Mouse (Mus musculus) embryonic facial prominence, embryonic 13.5 days (tissue): ENCODE measurements around the gene Prr22. TPM values are rescaled to one million over a fixed set of nuclear protein-coding genes. Genes with fewer than 3 reads are reported as not detected.

Experiments used
- ATAC-seq: fragments of 200-750 bp; cut with Nextera tagmentation; 2 replicates; pipeline ENCODE4 v1.8.0; 2017; ENCODE audit warnings: low read depth; ENCODE audit not compliant: insufficient number of reproducible peaks, insufficient read depth, low FRiP score, low TSS enrichment
- H3K27ac ChIP-seq: fragments of 300-500 bp; sonication (generic); 2 replicates; pipeline ENCODE4 v1.5.1; 2015; ENCODE audit warnings: moderate library complexity, mild to moderate bottlenecking, inconsistent platforms
- H3K27me3 ChIP-seq: fragments of 300-500 bp; sonication (generic); 2 replicates; pipeline ENCODE4 v1.6.1; 2015; ENCODE audit warnings: mild to moderate bottlenecking, inconsistent platforms
- H3K36me3 ChIP-seq: fragments of 300-500 bp; sonication (generic); 2 replicates; pipeline ENCODE4 v1.6.1; 2015; ENCODE audit warnings: mild to moderate bottlenecking, inconsistent platforms
- H3K4me1 ChIP-seq: fragments of 300-500 bp; sonication (generic); 2 replicates; pipeline ENCODE4 v1.6.1; 2015; ENCODE audit warnings: inconsistent platforms
- H3K4me2 ChIP-seq: fragments of 300-500 bp; sonication (generic); 2 replicates; pipeline ENCODE4 v1.6.1; 2015; ENCODE audit warnings: moderate library complexity, mild to moderate bottlenecking, inconsistent platforms
- H3K4me3 ChIP-seq: fragments of 300-500 bp; sonication (generic); 2 replicates; pipeline ENCODE4 v1.5.1; 2015; ENCODE audit warnings: mild to moderate bottlenecking, inconsistent platforms
- H3K9ac ChIP-seq: fragments of 300-500 bp; sonication (generic); 2 replicates; pipeline ENCODE4 v1.6.1; 2015; ENCODE audit warnings: mild to moderate bottlenecking, inconsistent platforms
- H3K9me3 ChIP-seq: fragments of 300-500 bp; sonication (generic); 2 replicates; pipeline ENCODE4 v1.6.1; 2016; ENCODE audit warnings: inconsistent platforms
- WGBS: fragments of 180-500 bp; shearing (Covaris S2); methylation state at CpG from one replicate; pipeline ENCODE4 v1.1.7; 2015; ENCODE audit warnings: mixed read lengths; 5-methylcytosine and 5-hydroxymethylcytosine counted together
- polyA plus RNA-seq: library from polyadenylated mRNA; unstranded; fragments of >200 nt; fragmentation: Nextera tagmentation; extraction: Ambion mirVana; gene quantifications from 2 replicates; pipeline ENCODE4 v1.2.1, GENCODE M21; 2015

Prr22 gene
- polyA plus RNA-seq, 1 experiment from 2014 or later, result 1.7 TPM

DNA sequence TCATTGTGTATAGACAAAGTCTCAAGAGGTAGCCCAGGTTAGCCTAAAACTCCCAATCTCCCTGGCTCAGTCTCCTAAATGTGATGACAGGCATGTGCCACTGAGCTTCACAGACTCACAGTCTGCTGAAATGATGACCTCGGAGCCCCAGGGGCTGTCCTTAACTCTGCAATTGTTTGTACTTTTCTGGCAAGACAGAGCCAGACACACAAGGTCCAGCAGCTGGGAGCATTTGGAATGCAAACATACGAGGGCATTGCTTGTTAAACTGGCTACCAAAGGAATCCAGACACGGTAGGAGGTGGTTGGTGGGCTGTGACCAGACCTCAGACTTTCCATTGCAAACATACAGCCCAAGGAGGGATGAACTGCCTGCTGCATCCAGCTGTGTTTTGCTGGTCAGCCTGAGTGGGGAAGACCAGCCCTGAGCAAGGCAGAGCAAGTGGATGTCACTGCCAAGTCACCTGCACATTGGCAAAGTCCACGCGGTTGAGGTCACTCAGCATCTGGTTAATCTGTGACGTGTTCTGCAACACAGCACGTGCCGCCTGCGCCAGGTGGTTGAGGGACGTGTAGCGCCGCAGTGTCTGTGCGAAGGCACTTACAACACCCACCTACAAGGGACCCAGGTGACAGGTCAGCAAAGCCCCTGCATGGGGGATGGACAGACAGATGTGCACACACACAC is 10.4 kb downstream of the Prr22 start:
- no peak overlapping the region for H3K4me2 ChIP-seq
- no peak overlapping the region for H3K9ac ChIP-seq
- no peaks in the 10 kb centered on the region for H3K27me3 ChIP-seq
- H3K4me1 ChIP-seq, result no peaks in the 10 kb centered on the region
- H3K4me3 ChIP-seq, result no peak overlapping the region
- 86% methylated on average over 13 of the region's 13 CpGs for WGBS
- peaks cover 8% of the 10 kb centered on the region; the same call in 1 of the 2 replicates for H3K9me3 ChIP-seq
- no peak overlapping the region for H3K27ac ChIP-seq
- ATAC-seq, result no peak
- peaks cover 23% of the 10 kb centered on the region for H3K36me3 ChIP-seq

DNA sequence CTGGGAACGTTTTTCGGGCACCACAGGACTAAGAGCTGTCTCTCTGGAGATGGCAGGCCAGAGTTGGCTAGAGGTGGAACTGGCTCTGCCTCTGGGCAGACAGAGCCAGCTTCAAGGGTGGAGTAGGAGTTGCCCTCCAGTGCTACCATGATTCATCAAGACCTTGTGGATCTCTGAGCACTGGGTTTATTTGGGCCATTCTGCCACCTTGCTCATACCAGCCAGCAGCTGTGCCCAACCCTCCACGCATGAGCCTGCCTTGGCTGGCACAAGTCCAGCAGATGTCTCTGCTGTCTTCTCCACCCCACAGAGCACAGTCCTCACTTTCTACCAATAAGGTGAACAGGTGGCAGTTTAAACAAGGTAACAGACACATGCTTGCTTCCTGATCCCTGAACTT is 18.8 kb downstream of the Prr22 start:
- H3K4me1 ChIP-seq, result no peaks in the 10 kb centered on the region
- H3K9ac ChIP-seq, result no peak overlapping the region
- H3K4me2 ChIP-seq, result no peak overlapping the region
- no peaks in the 10 kb centered on the region for H3K9me3 ChIP-seq
- no peaks in the 10 kb centered on the region for H3K27me3 ChIP-seq
- no peak overlapping the region for H3K27ac ChIP-seq
- 0 out of 2 replicates have a peak, but pooled peaks cover 1% of the 10 kb centered on the region for H3K36me3 ChIP-seq
- ATAC-seq, result no peak
- 67% methylated on average over 3 of the region's 3 CpGs for WGBS
- no peak overlapping the region for H3K4me3 ChIP-seq

DNA sequence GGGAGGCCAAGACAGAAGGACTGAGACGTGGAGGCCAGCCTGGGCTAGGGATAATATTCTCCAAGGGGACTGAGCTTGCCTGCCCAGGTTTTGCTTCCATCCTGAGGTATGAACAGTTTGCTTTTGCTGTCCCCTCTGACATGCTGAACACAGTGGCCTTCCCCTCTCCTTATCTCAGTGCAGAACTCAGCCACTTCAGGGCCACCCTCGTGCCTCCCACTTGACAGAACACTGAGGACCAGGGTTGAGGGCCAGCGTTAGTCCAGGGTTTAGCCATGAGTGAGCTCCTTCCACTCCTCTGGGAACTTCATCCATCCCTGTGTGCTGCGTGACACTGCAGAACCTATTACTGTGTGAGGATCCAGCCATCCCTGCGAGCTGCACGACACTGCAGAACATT is 19.2 kb downstream of the Prr22 start:
- Histone ChIP-seq H3K4me1 (no peaks in the 10 kb centered on the region), H3K9ac (no peak overlapping the region), H3K27ac (no peak overlapping the region), H3K27me3 (no peaks in the 10 kb centered on the region), H3K4me2 (no peak overlapping the region), H3K4me3 (no peak overlapping the region), H3K36me3 (no peaks in the 10 kb centered on the region), H3K9me3 (no peaks in the 10 kb centered on the region)
- WGBS, result 86% methylated on average over 6 of the region's 6 CpGs
- no peak for ATAC-seq

DNA sequence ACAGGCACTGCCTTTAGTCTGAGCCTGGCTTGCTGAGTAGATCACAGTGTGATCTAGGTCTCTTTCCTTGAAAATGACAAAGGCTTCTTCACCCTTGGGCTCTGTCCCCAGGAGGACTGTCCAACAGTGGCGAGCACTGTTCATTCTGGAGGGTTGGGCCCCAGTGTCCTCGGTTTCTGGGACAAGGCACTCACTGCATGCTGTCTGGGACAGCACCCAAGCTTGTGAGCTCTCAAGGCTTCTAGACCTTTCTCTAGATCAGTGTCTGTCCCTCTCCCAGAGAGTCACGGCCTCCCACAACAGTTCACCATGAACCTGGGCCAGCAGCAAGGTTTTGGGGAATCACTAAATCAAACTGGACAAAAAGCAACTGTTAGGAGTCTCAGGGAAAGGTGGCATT is 22.5 kb downstream of the Prr22 start:
- Histone ChIP-seq H3K4me1 (no peaks in the 10 kb centered on the region), H3K4me3 (no peak overlapping the region), H3K27ac (no peak overlapping the region), H3K9ac (no peak overlapping the region), H3K27me3 (no peaks in the 10 kb centered on the region), H3K36me3 (no peaks in the 10 kb centered on the region), H3K4me2 (no peak overlapping the region), H3K9me3 (no peaks in the 10 kb centered on the region)
- ATAC-seq, result no peak
- WGBS, result 70% methylated on average over 3 of the region's 3 CpGs

DNA sequence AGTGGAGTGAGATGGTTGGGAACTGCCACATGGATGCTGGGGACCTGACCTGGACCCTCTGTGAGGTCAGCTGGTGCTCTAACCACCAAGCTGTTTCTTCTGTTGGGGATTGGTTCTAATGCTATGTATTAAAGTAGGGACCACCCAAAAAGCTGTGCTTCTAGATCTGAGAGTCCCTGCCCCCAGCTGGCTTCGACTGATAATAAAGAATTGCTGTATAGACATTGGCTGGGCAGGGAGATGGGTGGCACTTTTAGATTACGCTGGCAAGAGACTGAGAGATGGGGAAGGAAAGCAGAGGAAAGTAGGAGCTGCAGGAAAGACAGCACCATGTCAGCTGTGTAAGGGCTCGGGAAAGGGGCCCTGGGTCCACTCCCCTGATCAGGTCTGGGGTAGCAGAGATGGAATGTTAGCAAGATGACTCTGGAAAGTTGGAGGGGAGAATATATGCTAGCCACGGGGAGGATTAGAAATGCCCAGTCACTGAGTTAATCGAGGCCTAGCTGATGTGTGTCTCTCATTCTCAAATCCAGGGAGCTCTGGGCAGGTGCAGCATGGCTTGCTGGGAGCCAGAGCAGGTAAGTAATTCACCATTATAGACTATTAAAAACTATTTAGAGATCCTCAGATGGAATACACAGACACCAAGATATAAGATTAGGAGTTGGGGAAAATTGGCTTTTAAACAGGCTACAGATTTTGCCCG is 23.7 kb downstream of the Prr22 start:
- no peaks in the 10 kb centered on the region for H3K27me3 ChIP-seq
- H3K4me1 ChIP-seq, result no peaks in the 10 kb centered on the region
- H3K36me3 ChIP-seq, result no peaks in the 10 kb centered on the region
- H3K27ac ChIP-seq, result no peak overlapping the region
- ATAC-seq, result no peak
- H3K4me2 ChIP-seq, result no peak overlapping the region
- H3K9me3 ChIP-seq, result no peaks in the 10 kb centered on the region
- H3K4me3 ChIP-seq, result no peak overlapping the region
- 66% methylated on average over 6 of the region's 6 CpGs for WGBS
- no peak overlapping the region for H3K9ac ChIP-seq

DNA sequence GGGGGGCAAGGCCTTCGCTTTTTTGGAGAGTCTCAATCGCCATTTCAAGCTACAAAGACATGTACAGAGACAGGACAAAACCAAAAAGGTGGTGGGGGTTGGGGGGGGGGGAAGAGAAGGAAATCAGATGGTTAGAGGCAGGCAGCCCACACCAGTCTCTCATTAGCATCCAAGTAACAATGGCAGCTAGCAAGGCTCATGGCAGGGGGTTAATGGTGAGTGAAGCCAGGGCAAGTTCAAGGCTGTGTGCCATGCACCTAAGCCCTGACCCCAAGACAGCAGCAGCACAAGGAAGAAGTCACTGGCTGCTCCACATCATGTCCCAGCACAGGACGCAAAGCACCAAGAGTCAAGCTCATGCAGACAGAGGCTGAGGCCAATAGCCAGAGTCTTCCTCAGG is 29.2 kb downstream of the Prr22 start:
- H3K9me3 ChIP-seq, result no peaks in the 10 kb centered on the region
- no peak for ATAC-seq
- H3K4me1 ChIP-seq, result no peaks in the 10 kb centered on the region
- H3K4me2 ChIP-seq, result no peak overlapping the region
- peaks cover 7% of the 10 kb centered on the region for H3K36me3 ChIP-seq
- no peak overlapping the region for H3K27ac ChIP-seq
- no peak overlapping the region for H3K9ac ChIP-seq
- no peaks in the 10 kb centered on the region for H3K27me3 ChIP-seq
- H3K4me3 ChIP-seq, result no peak overlapping the region
- WGBS, result 86% methylated on average over 3 of the region's 3 CpGs

DNA sequence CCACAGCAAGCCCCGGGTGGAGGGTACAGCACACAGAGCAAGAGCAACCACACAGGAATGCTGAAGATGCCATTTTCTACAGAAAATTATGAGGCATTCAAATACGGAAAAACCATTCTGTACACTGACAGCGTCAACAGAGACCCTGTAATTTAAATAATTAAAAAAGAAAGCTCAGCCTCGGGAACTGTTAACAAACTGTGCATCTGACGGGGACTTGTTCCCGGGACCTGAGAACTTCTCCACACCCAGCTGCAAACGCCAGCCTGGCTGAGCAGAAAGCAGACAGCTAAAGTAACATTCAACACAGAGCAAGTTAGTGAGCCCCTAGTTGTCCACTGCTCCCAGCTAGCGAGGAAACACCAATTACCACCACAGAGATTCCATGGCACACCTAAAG is 32.0 kb downstream of the Prr22 start:
- no peaks in the 10 kb centered on the region for H3K4me1 ChIP-seq
- H3K4me2 ChIP-seq, result no peak overlapping the region
- no peak overlapping the region for H3K4me3 ChIP-seq
- peaks cover 7% of the 10 kb centered on the region for H3K36me3 ChIP-seq
- no peaks in the 10 kb centered on the region for H3K27me3 ChIP-seq
- H3K27ac ChIP-seq, result no peak overlapping the region
- no peak overlapping the region for H3K9ac ChIP-seq
- no peaks in the 10 kb centered on the region for H3K9me3 ChIP-seq
- no peak for ATAC-seq
- WGBS, result 67% methylated on average over 8 of the region's 8 CpGs

DNA sequence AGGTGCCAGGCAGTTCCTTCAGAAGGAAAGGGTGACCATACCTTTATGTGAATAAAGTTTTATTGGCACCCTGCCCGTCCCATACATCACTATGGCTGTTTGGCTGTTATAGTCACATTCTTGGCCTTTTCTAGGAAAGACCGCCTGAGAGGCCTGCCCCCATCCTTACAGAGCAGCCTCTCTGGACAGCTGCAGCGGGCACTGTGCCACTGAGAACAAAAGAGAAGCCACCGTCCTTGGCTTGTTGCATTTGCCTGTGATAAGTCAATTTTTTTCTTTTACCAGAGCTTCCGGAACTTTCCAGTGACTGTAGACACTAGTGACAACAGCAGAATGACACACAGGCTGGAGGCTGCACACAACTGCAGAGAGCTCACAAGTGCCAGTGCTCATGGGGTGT is 34.9 kb downstream of the Prr22 start:
- Histone ChIP-seq H3K27ac (no peak overlapping the region), H3K4me3 (no peak overlapping the region), H3K9me3 (no peaks in the 10 kb centered on the region), H3K9ac (no peak overlapping the region), H3K36me3 (peaks cover 7% of the 10 kb centered on the region), H3K4me2 (no peak overlapping the region), H3K27me3 (peaks cover 4% of the 10 kb centered on the region; the same call in 1 of the 2 replicates), H3K4me1 (peaks cover 2% of the 10 kb centered on the region)
- no peak for ATAC-seq
- WGBS, result 83% methylated on average over 5 of the region's 5 CpGs

DNA sequence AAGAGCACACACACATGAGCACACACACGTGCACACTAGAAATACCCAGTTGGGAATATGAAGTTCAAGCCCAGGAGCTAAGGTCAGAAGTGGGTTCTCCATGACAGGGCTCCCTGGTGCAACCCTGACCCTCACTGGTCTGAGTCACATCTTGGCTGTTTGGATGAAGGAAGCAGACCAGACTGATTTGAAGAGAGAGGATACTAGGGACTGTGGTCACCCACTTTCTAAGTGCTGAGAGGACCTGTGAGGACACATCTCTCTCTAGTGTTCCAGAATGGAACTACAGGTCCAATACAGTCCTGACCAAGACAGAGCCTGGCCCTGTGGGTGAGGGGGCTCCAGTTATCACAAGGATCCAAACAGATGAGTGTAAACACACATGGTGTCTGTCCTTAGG is 35.7 kb downstream of the Prr22 start:
- H3K4me2 ChIP-seq, result no peak overlapping the region
- 90% methylated on average over 1 of the region's 1 CpGs for WGBS
- peaks cover 10% of the 10 kb centered on the region for H3K4me1 ChIP-seq
- peaks cover 4% of the 10 kb centered on the region; the same call in 1 of the 2 replicates for H3K27me3 ChIP-seq
- H3K27ac ChIP-seq, result no peak overlapping the region
- peaks cover 7% of the 10 kb centered on the region for H3K36me3 ChIP-seq
- H3K9ac ChIP-seq, result no peak overlapping the region
- H3K9me3 ChIP-seq, result no peaks in the 10 kb centered on the region
- ATAC-seq, result no peak
- H3K4me3 ChIP-seq, result no peak overlapping the region

DNA sequence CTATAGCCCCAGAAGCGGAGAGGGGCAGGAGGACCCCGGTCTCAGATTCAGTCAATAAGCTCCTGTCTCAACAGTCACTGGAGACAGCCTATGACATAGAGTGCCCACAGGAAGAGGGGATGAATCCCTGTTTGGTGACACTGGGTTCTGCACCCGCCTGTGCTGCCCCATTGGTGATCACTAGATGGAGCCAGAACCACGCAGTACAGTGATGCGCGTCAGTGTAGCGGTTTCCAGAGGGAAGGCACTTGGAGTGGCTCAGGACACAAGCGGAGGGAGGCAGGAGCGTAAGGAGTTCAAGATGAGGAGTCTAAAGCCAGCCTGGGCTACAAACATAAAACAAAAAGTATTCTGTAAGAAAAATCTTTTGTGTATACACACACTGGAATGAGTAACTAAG is 38.5 kb downstream of the Prr22 start:
- Histone ChIP-seq H3K9ac (no peak overlapping the region), H3K9me3 (no peaks in the 10 kb centered on the region), H3K4me3 (no peak overlapping the region), H3K27ac (no peak overlapping the region), H3K36me3 (0 out of 2 replicates have a peak, but pooled peaks cover under 1% of the 10 kb centered on the region), H3K4me2 (no peak overlapping the region), H3K4me1 (peaks cover 11% of the 10 kb centered on the region), H3K27me3 (peaks cover 4% of the 10 kb centered on the region; the same call in 1 of the 2 replicates)
- no peak for ATAC-seq
- WGBS, result 7% methylated on average over 9 of the region's 9 CpGs

DNA sequence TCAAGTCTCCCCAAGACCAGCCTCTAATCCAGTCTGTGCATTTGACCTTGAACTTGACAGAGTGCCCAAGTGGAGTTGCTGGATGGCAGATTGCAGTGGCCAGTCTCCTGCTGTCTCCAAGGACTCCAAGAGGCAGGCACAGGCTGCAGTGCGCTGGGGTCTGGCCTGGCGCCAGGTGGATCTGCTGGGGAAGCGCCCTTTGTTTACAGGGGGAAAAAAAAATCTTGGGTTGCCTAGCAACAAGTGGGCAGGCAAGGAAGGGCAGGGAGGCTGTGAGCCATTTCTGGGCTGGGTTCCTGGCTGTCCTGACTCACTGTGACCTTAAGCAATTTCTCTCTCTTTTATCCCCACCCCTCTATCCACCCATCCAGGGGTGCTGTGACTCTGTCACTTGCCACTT is 40.2 kb downstream of the Prr22 start:
- Histone ChIP-seq H3K4me1 (peaks cover 20% of the 10 kb centered on the region), H3K4me3 (no peak overlapping the region), H3K4me2 (no peak overlapping the region), H3K9me3 (no peaks in the 10 kb centered on the region), H3K9ac (peak overlapping the region; percentile 8; the same call in 1 of the 2 replicates), H3K27me3 (peaks cover 4% of the 10 kb centered on the region; the same call in 1 of the 2 replicates), H3K27ac (no peak overlapping the region), H3K36me3 (no peaks in the 10 kb centered on the region)
- WGBS, result 4% methylated on average over 3 of the region's 3 CpGs
- 0 out of 2 replicates have a peak, but pooled peaks have one; percentile 32 for ATAC-seq
